ENCODE assay signal across 8 mouse cellular contexts in the genomic region with DNA sequence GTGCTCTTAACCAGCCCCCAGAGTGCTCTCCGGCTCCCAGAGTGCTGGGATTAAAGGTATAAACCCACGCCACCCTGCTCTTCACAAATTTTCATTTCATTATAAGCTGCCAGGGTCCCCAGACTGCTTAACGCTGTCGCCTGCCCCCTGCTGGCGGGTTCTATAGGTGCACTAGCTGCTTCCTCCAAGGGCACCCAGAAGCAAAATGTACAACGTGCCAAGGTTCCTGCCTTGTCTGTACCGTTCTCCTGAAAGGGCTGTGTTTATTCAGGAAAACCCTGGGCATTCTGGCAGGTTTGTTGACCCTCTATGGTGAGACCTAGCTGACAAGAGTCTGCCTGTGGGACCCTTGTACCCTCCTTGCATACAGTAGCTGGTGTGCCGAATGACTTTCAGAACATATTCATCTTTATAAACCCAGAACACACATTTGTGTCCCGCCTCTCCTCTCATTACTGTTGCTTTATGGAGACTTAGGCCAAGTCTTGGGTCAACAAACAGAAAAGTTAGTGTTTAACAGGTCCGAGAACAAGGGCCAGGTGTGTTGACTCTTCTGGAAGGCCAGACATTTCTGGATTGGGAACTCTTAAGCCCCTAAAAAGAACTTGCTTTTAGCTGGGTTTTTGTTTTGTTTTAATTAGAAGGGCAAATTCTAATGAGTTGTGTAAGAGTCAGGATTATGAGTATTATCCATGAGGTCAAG. TPM values are rescaled to one million over a fixed set of nuclear protein-coding genes. Genes with fewer than 3 reads are reported as not detected.
A peak's percentile ranks its signal among the peaks of the same experiment; 100 is the strongest.
DNase-seq lines count a peak whose midpoint lies in the region.
"Had no signal": no experiment of that assay in that cellular context is flagged by ENCODE, and none has a peak within 500 bp of the region (broad histone marks: within the 10 kb centered on the region; RNA-seq: fewer than 3 reads in every experiment).

No protein-coding gene starts in this region.

- DNase-seq in urinary bladder, adult 18-20 months (ENCODE audit: low spot score in 2 of 2), result peak; percentile 27 to 38
- no peak for DNase-seq in urinary bladder, postnatal 10 days (ENCODE audit: low spot score)
- DNase-seq in adrenal gland, postnatal 4 days (ENCODE audit: low spot score in 2 of 2), result peak; percentile 39 to 49
- DNase-seq in frontal cortex, postnatal 36 days (ENCODE audit: low spot score in 2 of 2), result peak; percentile 44 to 45
- peak; percentile 87 to 90 for DNase-seq in kidney, postnatal 25 days
- DNase-seq in lung, postnatal 10 days, result peak; percentile 85
- peak; percentile 69 for DNase-seq in splenic B cell, adult 2 months (ENCODE audit: low read depth, low spot score)

- no peaks in the 10 kb centered on the region for H3K27me3 ChIP-seq in splenic B cell, adult 2 months (ENCODE audit: control insufficient read depth, insufficient read depth, low read length, poor library complexity, severe bottlenecking)
- H3K27me3 ChIP-seq: hindbrain, embryonic 15.5 days had no signal

- H3K36me3 ChIP-seq in splenic B cell, adult 2 months (ENCODE audit: control insufficient read depth, insufficient read depth, low read length, poor library complexity, severe bottlenecking), result no peaks in the 10 kb centered on the region
- H3K36me3 ChIP-seq: hindbrain, embryonic 15.5 days had no signal

RNA-seq across cellular contexts. Expression of a gene that starts 32.8 kb away (rescaled TPM):
- 10 to 100 TPM; 11.4 to 13.9 TPM for total RNA-seq in adrenal gland, postnatal 4 days (2021)
